Mouse (Mus musculus) midbrain, embryonic 15.5 days (tissue): ENCODE measurements around the gene Pde4b. TPM values are rescaled to one million over a fixed set of nuclear protein-coding genes. Genes with fewer than 3 reads are reported as not detected.

Source experiments
- ATAC-seq: fragments of 200-750 bp; cut with Nextera tagmentation; replicated peaks from 2 replicates; pipeline ENCODE4 v1.8.0; 2017; ENCODE audit warnings: moderate TSS enrichment
- H3K27ac ChIP-seq: fragments of 300-500 bp; sonication (generic); 2 replicates; pipeline ENCODE4 v1.5.1; 2015; ENCODE audit warnings: mild to moderate bottlenecking, inconsistent platforms
- H3K27me3 ChIP-seq: fragments of 300-500 bp; sonication (generic); replicated peaks from 2 replicates; pipeline ENCODE4 v1.6.1; 2015; ENCODE audit warnings: inconsistent platforms
- H3K36me3 ChIP-seq: fragments of 300-500 bp; sonication (generic); replicated peaks from 2 replicates; pipeline ENCODE4 v1.6.1; 2015; ENCODE audit warnings: inconsistent platforms
- H3K4me1 ChIP-seq: fragments of 300-500 bp; sonication (generic); 2 replicates; pipeline ENCODE4 v1.6.1; 2015; ENCODE audit warnings: inconsistent platforms
- H3K4me2 ChIP-seq: fragments of 300-500 bp; sonication (generic); 2 replicates; pipeline ENCODE4 v1.6.1; 2015; ENCODE audit warnings: inconsistent platforms, mild to moderate bottlenecking, moderate library complexity
- H3K4me3 ChIP-seq: fragments of 300-500 bp; sonication (generic); 2 replicates; pipeline ENCODE4 v1.5.1; 2015; ENCODE audit warnings: mild to moderate bottlenecking, inconsistent platforms
- H3K9ac ChIP-seq: fragments of 300-500 bp; sonication (generic); 2 replicates; pipeline ENCODE4 v1.6.1; 2015; ENCODE audit warnings: mild to moderate bottlenecking, inconsistent platforms
- H3K9me3 ChIP-seq: fragments of 300-500 bp; sonication (generic); 2 replicates; pipeline ENCODE4 v1.6.1; 2016; ENCODE audit warnings: inconsistent platforms
- WGBS: fragments of 180-500 bp; shearing (Covaris S2); methylation state at CpG from one replicate; pipeline ENCODE4 v1.1.7; 2015; ENCODE audit warnings: mixed read lengths; 5-methylcytosine and 5-hydroxymethylcytosine counted together
- polyA plus RNA-seq: library from polyadenylated mRNA; unstranded; fragments of >200 nt; fragmentation: Nextera tagmentation; extraction: Ambion mirVana; gene quantifications from 2 replicates; pipeline ENCODE4 v1.2.1, GENCODE M21; 2015

Pde4b gene
- polyA plus RNA-seq, 1 experiment from 2014 or later = 54.9 TPM

GRCm38 (mm10) chr4:102557508-102558220 is 470.3 kb downstream of the Pde4b start:
- 71% methylated on average over 9 of the region's 9 CpGs for WGBS
- no peaks in the 10 kb centered on the region for H3K9me3 ChIP-seq
- ATAC-seq = no peak

GRCm38 (mm10) chr4:102558328-102558727 is 471.0 kb downstream of the Pde4b start:
- WGBS = 70% methylated on average over 3 of the region's 3 CpGs
- H3K4me1 ChIP-seq = no peaks in the 10 kb centered on the region
- no peak for ATAC-seq

More at GRCm38 (mm10) chr4:102557508-102558220, 470.3 kb downstream of the Pde4b start:
- Histone ChIP-seq H3K9ac (no peak overlapping the region), H3K27ac (no peak overlapping the region), H3K27me3 (no peaks in the 10 kb centered on the region), H3K4me3 (no peak overlapping the region), H3K4me2 (no peak overlapping the region), H3K36me3 (no peaks in the 10 kb centered on the region), H3K4me1 (no peaks in the 10 kb centered on the region)

GRCm38 (mm10) chr4:102560676-102561280 is 473.4 kb downstream of the Pde4b start:
- WGBS = 51% methylated on average over 12 of the region's 12 CpGs
- no peak for ATAC-seq
- Histone ChIP-seq H3K9ac (no peak overlapping the region), H3K36me3 (no peaks in the 10 kb centered on the region), H3K27me3 (no peaks in the 10 kb centered on the region), H3K4me2 (no peak overlapping the region), H3K9me3 (no peaks in the 10 kb centered on the region), H3K4me3 (no peak overlapping the region), H3K4me1 (no peaks in the 10 kb centered on the region), H3K27ac (no peak overlapping the region)

More at GRCm38 (mm10) chr4:102558328-102558727, 471.0 kb downstream of the Pde4b start:
- no peak overlapping the region for H3K4me2 ChIP-seq
- no peak overlapping the region for H3K27ac ChIP-seq
- no peaks in the 10 kb centered on the region for H3K36me3 ChIP-seq
- no peak overlapping the region for H3K9ac ChIP-seq
- H3K9me3 ChIP-seq = no peaks in the 10 kb centered on the region
- H3K4me3 ChIP-seq = no peak overlapping the region
- H3K27me3 ChIP-seq = no peaks in the 10 kb centered on the region

- Histone ChIP-seq H3K4me2 (no peak overlapping the region), H3K36me3 (no peaks in the 10 kb centered on the region), H3K9me3 (no peaks in the 10 kb centered on the region), H3K27me3 (no peaks in the 10 kb centered on the region), H3K27ac (no peak overlapping the region), H3K4me3 (no peak overlapping the region), H3K9ac (no peak overlapping the region), H3K4me1 (peaks cover 10% of the 10 kb centered on the region)
- WGBS = 82% methylated on average over 9 of the region's 9 CpGs
- no peak for ATAC-seq
These were observed 476.0 kb downstream of the Pde4b start for GRCm38 (mm10) chr4:102563273-102563855.

DNA sequence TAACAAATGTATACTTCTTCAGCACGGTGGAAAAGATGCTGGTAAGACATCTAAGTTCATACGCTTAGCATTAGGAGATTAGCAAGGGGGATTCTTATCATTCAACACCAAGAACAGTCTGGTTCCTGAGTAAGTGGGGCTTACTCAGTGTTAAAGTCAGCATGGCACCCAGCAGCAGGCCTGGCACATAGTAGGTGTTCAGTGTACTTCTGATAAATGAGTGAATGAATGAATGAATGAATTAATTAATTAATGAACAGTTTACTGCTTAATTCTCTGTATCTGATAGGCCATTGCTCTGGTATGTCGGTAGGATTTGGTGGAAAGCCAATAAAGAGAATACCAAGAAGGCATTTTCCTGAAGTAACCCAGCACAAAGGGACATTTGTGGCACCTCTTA is 476.9 kb downstream of the Pde4b start:
- Histone ChIP-seq H3K27me3 (no peaks in the 10 kb centered on the region), H3K4me2 (no peak overlapping the region), H3K9ac (no peak overlapping the region), H3K4me1 (peaks cover 20% of the 10 kb centered on the region), H3K9me3 (no peaks in the 10 kb centered on the region), H3K27ac (no peak overlapping the region), H3K36me3 (no peaks in the 10 kb centered on the region), H3K4me3 (no peak overlapping the region)
- no peak for ATAC-seq
- WGBS = 81% methylated on average over 3 of the region's 3 CpGs

DNA sequence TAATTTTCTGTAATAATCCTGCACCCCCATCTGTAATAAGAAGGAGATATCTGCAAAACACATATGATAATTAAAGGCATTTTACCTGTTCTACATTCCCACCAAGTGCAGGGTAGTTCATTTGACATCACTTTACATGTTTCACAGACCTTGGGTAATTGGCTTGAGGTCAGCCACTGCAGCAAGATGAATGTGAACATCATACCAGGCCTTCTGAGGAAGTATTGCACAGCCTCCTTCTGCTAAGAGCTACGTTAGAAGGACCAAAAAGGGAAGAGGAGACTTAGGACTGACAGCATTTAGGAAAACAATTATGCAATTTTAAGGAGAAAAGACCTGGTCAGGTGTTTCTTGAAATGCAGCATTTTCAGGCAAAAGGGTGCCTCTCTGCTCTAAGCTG is 479.1 kb downstream of the Pde4b start:
- no peak overlapping the region for H3K4me3 ChIP-seq
- H3K9ac ChIP-seq = no peak overlapping the region
- no peak overlapping the region for H3K4me2 ChIP-seq
- no peak for ATAC-seq
- no peaks in the 10 kb centered on the region for H3K27me3 ChIP-seq
- no peaks in the 10 kb centered on the region for H3K36me3 ChIP-seq
- H3K4me1 ChIP-seq = peaks cover 38% of the 10 kb centered on the region
- no peaks in the 10 kb centered on the region for H3K9me3 ChIP-seq
- no peak overlapping the region for H3K27ac ChIP-seq
- 23% methylated on average over 1 of the region's 1 CpGs for WGBS

- Histone ChIP-seq H3K4me2 (no peak overlapping the region), H3K27me3 (0 out of 2 replicates have a peak, but pooled peaks cover 3% of the 10 kb centered on the region), H3K9ac (no peak overlapping the region), H3K4me1 (peaks cover 40% of the 10 kb centered on the region), H3K4me3 (no peak overlapping the region), H3K9me3 (no peaks in the 10 kb centered on the region), H3K27ac (no peak overlapping the region), H3K36me3 (no peaks in the 10 kb centered on the region)
- no peak for ATAC-seq
- WGBS = 49% methylated on average over 2 of the region's 2 CpGs
These were observed 479.8 kb downstream of the Pde4b start for GRCm38 (mm10) chr4:102567111-102567510.

DNA sequence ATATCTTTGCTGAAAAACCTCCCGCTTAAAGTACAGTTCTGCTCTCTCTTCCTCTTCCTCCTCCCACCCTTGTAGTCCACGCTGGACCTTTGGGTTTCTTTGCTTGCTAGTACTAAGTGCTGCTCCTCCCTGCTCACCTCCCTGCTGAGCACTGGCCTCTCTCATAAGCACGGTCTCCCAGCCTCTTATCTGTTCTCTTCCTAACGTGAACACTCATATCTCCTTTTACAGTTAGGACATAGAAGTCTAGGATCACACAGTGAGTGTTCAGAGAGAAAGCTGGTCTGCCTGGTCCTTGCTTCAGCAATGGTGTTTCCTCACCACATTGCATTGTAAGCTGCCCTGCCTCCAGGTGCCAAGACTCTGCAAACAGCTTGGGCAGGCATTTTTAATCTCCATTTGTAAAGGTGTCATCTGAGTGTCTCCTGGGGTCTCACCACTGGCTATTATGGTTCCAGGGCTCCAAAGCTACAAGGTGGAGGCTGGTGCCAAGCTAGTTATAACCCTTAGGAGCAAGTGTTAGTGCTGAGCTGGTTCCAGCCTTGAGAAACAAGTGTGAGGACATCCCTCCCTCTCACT is 480.4 kb downstream of the Pde4b start:
- no peak overlapping the region for H3K4me3 ChIP-seq
- H3K36me3 ChIP-seq = no peaks in the 10 kb centered on the region
- no peak overlapping the region for H3K4me2 ChIP-seq
- no peak overlapping the region for H3K27ac ChIP-seq
- peaks cover 3% of the 10 kb centered on the region; the same call in 1 of the 2 replicates for H3K27me3 ChIP-seq
- ATAC-seq = no peak
- no peaks in the 10 kb centered on the region for H3K9me3 ChIP-seq
- H3K4me1 ChIP-seq = peaks cover 40% of the 10 kb centered on the region
- WGBS = 29% methylated on average over 4 of the region's 4 CpGs
- H3K9ac ChIP-seq = no peak overlapping the region

- H3K4me2 ChIP-seq = no peak overlapping the region
- ATAC-seq = no peak
- peaks cover 3% of the 10 kb centered on the region; the same call in 1 of the 2 replicates for H3K27me3 ChIP-seq
- H3K9me3 ChIP-seq = no peaks in the 10 kb centered on the region
- no peak overlapping the region for H3K9ac ChIP-seq
- H3K27ac ChIP-seq = peak overlapping the region; percentile 25; the same call in 1 of the 2 replicates
- H3K4me3 ChIP-seq = no peak overlapping the region
- 9% methylated on average over 4 of the region's 4 CpGs for WGBS
- H3K36me3 ChIP-seq = no peaks in the 10 kb centered on the region
- peaks cover 40% of the 10 kb centered on the region for H3K4me1 ChIP-seq
These were observed 481.2 kb downstream of the Pde4b start for GRCm38 (mm10) chr4:102568591-102568990.

- no peak overlapping the region for H3K4me3 ChIP-seq
- H3K36me3 ChIP-seq = no peaks in the 10 kb centered on the region
- no peak overlapping the region for H3K4me2 ChIP-seq
- no peak overlapping the region for H3K9ac ChIP-seq
- ATAC-seq = no peak
- H3K27me3 ChIP-seq = peaks cover 3% of the 10 kb centered on the region; the same call in 1 of the 2 replicates
- no peaks in the 10 kb centered on the region for H3K9me3 ChIP-seq
- WGBS = 21% methylated on average over 8 of the region's 8 CpGs
- H3K27ac ChIP-seq = no peak overlapping the region
- H3K4me1 ChIP-seq = peaks cover 40% of the 10 kb centered on the region
These were observed 481.8 kb downstream of the Pde4b start for GRCm38 (mm10) chr4:102569101-102569583.

DNA sequence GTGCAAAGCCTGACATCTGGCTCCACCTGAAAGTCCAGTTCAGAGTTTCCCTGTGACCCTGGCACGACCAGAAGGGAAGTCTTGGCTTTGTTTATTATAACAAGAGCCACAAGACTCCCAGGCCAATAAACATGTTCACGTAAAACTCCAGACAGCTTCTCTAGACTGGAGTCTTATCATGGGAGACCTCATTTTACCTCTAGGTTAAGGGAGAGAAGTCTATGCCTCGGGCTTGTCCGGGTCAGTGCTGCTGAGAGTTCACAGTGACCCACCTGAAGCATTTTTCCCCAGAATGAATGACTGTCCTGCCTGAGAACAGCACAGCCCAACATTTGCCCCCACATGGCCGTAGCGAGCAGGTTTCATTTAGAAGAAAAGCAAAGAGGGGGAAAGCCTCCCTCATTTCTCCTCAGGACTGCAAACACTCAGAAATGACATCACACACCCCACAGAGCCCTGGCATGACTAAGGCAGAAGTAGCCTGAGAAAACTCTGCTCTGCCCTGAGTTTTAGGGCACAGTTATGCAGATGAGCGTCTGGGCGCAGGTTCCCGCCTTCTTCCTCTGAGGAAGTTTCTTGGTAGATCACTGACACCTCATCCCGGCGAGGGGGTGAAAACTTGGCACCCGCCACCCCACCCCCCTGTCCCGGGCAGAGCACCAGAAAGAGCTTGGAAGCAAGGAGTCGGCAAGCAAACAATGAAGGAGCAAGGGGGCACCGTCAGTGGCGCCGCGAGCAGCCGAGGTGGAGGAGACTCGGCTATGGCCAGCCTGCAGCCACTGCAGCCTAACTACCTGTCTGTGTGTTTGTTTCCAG is 482.8 kb downstream of the Pde4b start:
- Histone ChIP-seq H3K27me3 (peaks cover 3% of the 10 kb centered on the region; the same call in 1 of the 2 replicates), H3K36me3 (no peaks in the 10 kb centered on the region), H3K4me1 (peaks cover 40% of the 10 kb centered on the region), H3K4me2 (peak overlapping the region; percentile 83), H3K27ac (peak overlapping the region; percentile 65), H3K9me3 (no peaks in the 10 kb centered on the region), H3K9ac (peak overlapping the region; percentile 1; the same call in 1 of the 2 replicates), H3K4me3 (peak overlapping the region; percentile 39)
- under 1% methylated on average over 20 of the region's 20 CpGs for WGBS
- ATAC-seq = peak; percentile 71
